Mouse (Mus musculus): ENCODE measurements around the gene Tmed9. TPM values are rescaled to one million over a fixed set of nuclear protein-coding genes. Genes with fewer than 3 reads are reported as not detected.
"Not testable (repeated sequence)": the region's sequence is repeated elsewhere in the genome, so short reads cannot be mapped to it uniquely, and the experiment has no call there.

Gene Tmed9
- polyA plus RNA-seq, 1 experiment from 2014 or later = 73.5 TPM

- H3K9ac ChIP-seq (ENCODE audit: low read depth, low read length); H3K27me3 ChIP-seq (ENCODE audit: control insufficient read depth, insufficient read depth, low read length); ATAC-seq (ENCODE audit: low FRiP score, low TSS enrichment); H3K4me3 ChIP-seq (ENCODE audit: low read length); H3K27ac ChIP-seq (ENCODE audit: low read depth, low read length); H3K4me1 ChIP-seq (ENCODE audit: control insufficient read depth, insufficient read depth, low read length); H3K9me3 ChIP-seq (ENCODE audit: control insufficient read depth, low read length); H3K4me2 ChIP-seq (replicated peaks; ENCODE audit: low read depth, low read length): not testable (repeated sequence)
- WGBS = 57% methylated on average over 8 of the region's 8 CpGs
- peaks cover 50% of the 10 kb centered on the region for H3K36me3 ChIP-seq (ENCODE audit: control insufficient read depth, insufficient read depth, low read length)
Measured at GRCm38 (mm10) chr13:55640480-55640879, 66.9 kb downstream of the Tmed9 start.

- no peak overlapping the region for H3K27ac ChIP-seq (ENCODE audit: low read depth, low read length)
- no peaks in the 10 kb centered on the region for H3K9me3 ChIP-seq (ENCODE audit: control insufficient read depth, low read length)
- H3K36me3 ChIP-seq (ENCODE audit: control insufficient read depth, insufficient read depth, low read length) = peaks cover 71% of the 10 kb centered on the region
- H3K9ac ChIP-seq (ENCODE audit: low read depth, low read length) = no peak overlapping the region
- no peak overlapping the region for H3K4me3 ChIP-seq (ENCODE audit: low read length)
- no peaks in the 10 kb centered on the region for H3K4me1 ChIP-seq (ENCODE audit: control insufficient read depth, insufficient read depth, low read length)
- 92% methylated on average over 2 of the region's 2 CpGs for whole genome bisulfite sequencing
- no peak for ATAC-seq (ENCODE audit: low FRiP score, low TSS enrichment)
- no peaks in the 10 kb centered on the region for H3K27me3 ChIP-seq (ENCODE audit: control insufficient read depth, insufficient read depth, low read length)
- H3K4me2 ChIP-seq (replicated peaks; ENCODE audit: low read depth, low read length) = no peak overlapping the region
Measured at GRCm38 (mm10) chr13:55644525-55644924, 71.0 kb downstream of the Tmed9 start.

Other genes starting within 250 kb of the Tmed9 start
- 25.7 and 31.2 TPM in 2 replicates for gene Mxd3, start 243.9 kb upstream of the Tmed9 start, polyA plus RNA-seq (2014; fragmentation: Nextera tagmentation; extraction: Ambion mirVana)
- 75.0 and 108 TPM in 2 replicates for gene Lman2, start 210.9 kb upstream of the Tmed9 start, polyA plus RNA-seq (2014; fragmentation: Nextera tagmentation; extraction: Ambion mirVana)
- 0.86 and 0.92 TPM in 2 replicates for gene Rgs14, start 204.0 kb upstream of the Tmed9 start, polyA plus RNA-seq (2014; fragmentation: Nextera tagmentation; extraction: Ambion mirVana)
- gene Slc34a1, start 175.5 kb upstream of the Tmed9 start, polyA plus RNA-seq (2014; fragmentation: Nextera tagmentation; extraction: Ambion mirVana) = 15.5 and 39.4 TPM in 2 replicates
- not detected in 2 replicates for gene Pfn3, start 158.5 kb upstream of the Tmed9 start, polyA plus RNA-seq (2014; fragmentation: Nextera tagmentation; extraction: Ambion mirVana)
- not detected in 2 replicates for gene F12, start 146.9 kb upstream of the Tmed9 start, polyA plus RNA-seq (2014; fragmentation: Nextera tagmentation; extraction: Ambion mirVana)
- 38.9 and 59.3 TPM in 2 replicates for gene Grk6, start 128.7 kb upstream of the Tmed9 start, polyA plus RNA-seq (2014; fragmentation: Nextera tagmentation; extraction: Ambion mirVana)
- 0.77 and 3.4 TPM in 2 replicates for gene Prr7, start 109.5 kb upstream of the Tmed9 start, polyA plus RNA-seq (2014; fragmentation: Nextera tagmentation; extraction: Ambion mirVana)
- 118 and 164 TPM in 2 replicates for gene Dbn1, start 85.6 kb upstream of the Tmed9 start, polyA plus RNA-seq (2014; fragmentation: Nextera tagmentation; extraction: Ambion mirVana)
- gene Pdlim7, start 60.1 kb upstream of the Tmed9 start, polyA plus RNA-seq (2014; fragmentation: Nextera tagmentation; extraction: Ambion mirVana) = 136 and 141 TPM in 2 replicates
- gene Dok3, start 44.4 kb upstream of the Tmed9 start, polyA plus RNA-seq (2014; fragmentation: Nextera tagmentation; extraction: Ambion mirVana) = 1.9 and 2.2 TPM in 2 replicates
- gene Ddx41, start 37.1 kb upstream of the Tmed9 start, polyA plus RNA-seq (2014; fragmentation: Nextera tagmentation; extraction: Ambion mirVana) = 94.1 and 94.7 TPM in 2 replicates
- gene Fam193b, start 2.6 kb upstream of the Tmed9 start, polyA plus RNA-seq (2014; fragmentation: Nextera tagmentation; extraction: Ambion mirVana) = 36.7 and 39.3 TPM in 2 replicates
- gene B4galt7, start 26.2 kb downstream of the Tmed9 start, polyA plus RNA-seq (2014; fragmentation: Nextera tagmentation; extraction: Ambion mirVana) = 13.5 and 18.2 TPM in 2 replicates
- 58.3 and 60.3 TPM in 2 replicates for gene Caml, start 49.3 kb downstream of the Tmed9 start, polyA plus RNA-seq (2014; fragmentation: Nextera tagmentation; extraction: Ambion mirVana)
- 35.7 and 48.5 TPM in 2 replicates for gene Ddx46, start 61.3 kb downstream of the Tmed9 start, polyA plus RNA-seq (2014; fragmentation: Nextera tagmentation; extraction: Ambion mirVana)
- gene B230219D22Rik, start 119.4 kb downstream of the Tmed9 start, polyA plus RNA-seq (2014; fragmentation: Nextera tagmentation; extraction: Ambion mirVana) = 55.2 and 77.6 TPM in 2 replicates
- 87.1 and 91.7 TPM in 2 replicates for gene Txndc15, start 140.9 kb downstream of the Tmed9 start, polyA plus RNA-seq (2014; fragmentation: Nextera tagmentation; extraction: Ambion mirVana)
- 49.2 and 58.4 TPM in 2 replicates for gene Pcbd2, start 153.6 kb downstream of the Tmed9 start, polyA plus RNA-seq (2014; fragmentation: Nextera tagmentation; extraction: Ambion mirVana)
- gene Catsper3, start 210.8 kb downstream of the Tmed9 start, polyA plus RNA-seq (2014; fragmentation: Nextera tagmentation; extraction: Ambion mirVana) = 0.32 TPM in 1 of 2 replicates, not detected in the other

Measured in kidney, embryonic 14.5 days (tissue).